Mouse (Mus musculus) heart, embryonic 11.5 days (tissue): Measurements from ENCODE around the gene Mterf1b. TPM values are rescaled to one million over a fixed set of nuclear protein-coding genes. Genes with fewer than 3 reads are reported as not detected.
"Not testable (repeated sequence)": the region's sequence is repeated elsewhere in the genome, so short reads cannot be mapped to it uniquely, and the experiment has no call there.

Source experiments
- ATAC-seq: fragments of 200-750 bp; cut with Nextera tagmentation; replicated peaks from 2 replicates; pipeline ENCODE4 v1.8.0; 2017; ENCODE audit warnings: moderate library complexity; ENCODE audit not compliant: insufficient number of reproducible peaks, low FRiP score, low TSS enrichment
- H3K27ac ChIP-seq: fragments of 300-500 bp; sonication (generic); 2 replicates; pipeline ENCODE4 v1.5.1; 2014; ENCODE audit warnings: mild to moderate bottlenecking, low read depth, low read length
- H3K27me3 ChIP-seq: fragments of 300-500 bp; sonication (generic); 2 replicates; pipeline ENCODE4 v1.6.1; 2014; ENCODE audit warnings: mild to moderate bottlenecking, low read length, mixed read lengths; ENCODE audit not compliant: control insufficient read depth, insufficient read depth
- H3K36me3 ChIP-seq: fragments of 300-500 bp; sonication (generic); 2 replicates; pipeline ENCODE4 v1.6.1; 2014; ENCODE audit warnings: mild to moderate bottlenecking, low read length, moderate library complexity, mixed read lengths; ENCODE audit not compliant: control insufficient read depth, insufficient read depth
- H3K4me1 ChIP-seq: fragments of 300-500 bp; sonication (generic); 2 replicates; pipeline ENCODE4 v1.6.1; 2014; ENCODE audit warnings: low read length; ENCODE audit not compliant: control insufficient read depth, insufficient read depth
- H3K4me2 ChIP-seq: fragments of 300-500 bp; sonication (generic); 2 replicates; pipeline ENCODE4 v1.6.1; 2014; ENCODE audit warnings: mild to moderate bottlenecking, moderate library complexity
- H3K4me3 ChIP-seq: fragments of 300-500 bp; sonication (generic); 2 replicates; pipeline ENCODE4 v1.5.1; 2014; ENCODE audit warnings: low read depth, low read length
- H3K9ac ChIP-seq: fragments of 300-500 bp; sonication (generic); 2 replicates; pipeline ENCODE4 v1.6.1; 2014; ENCODE audit warnings: mild to moderate bottlenecking, low read depth, low read length, moderate library complexity
- H3K9me3 ChIP-seq: fragments of 300-500 bp; sonication (generic); replicated peaks from 2 replicates; pipeline ENCODE4 v1.6.1; 2016; ENCODE audit warnings: low read length; ENCODE audit not compliant: control insufficient read depth
- WGBS: fragments of 180-500 bp; shearing (Covaris S2); extraction: QIAGEN DNeasy Blood & Tissue Kit; methylation state at CpG from one replicate; pipeline ENCODE4 v1.1.7; 2014; ENCODE audit not compliant: insufficient replicate concordance; 5-methylcytosine and 5-hydroxymethylcytosine counted together
- polyA plus RNA-seq: library from polyadenylated mRNA; unstranded; fragments of >200 nt; fragmentation: Nextera tagmentation; extraction: Ambion mirVana; gene quantifications from 2 replicates; pipeline ENCODE4 v1.2.1, GENCODE M21; 2014

Gene Mterf1b
- polyA plus RNA-seq, 1 experiment from 2014 or later, result 2.4 TPM

- Histone ChIP-seq H3K9ac (no peak overlapping the region), H3K27me3 (no peaks in the 10 kb centered on the region), H3K27ac (no peak overlapping the region), H3K9me3 (peaks cover 3% of the 10 kb centered on the region; the same call in 1 of the 2 replicates), H3K4me2 (no peak overlapping the region), H3K4me1 (no peaks in the 10 kb centered on the region), H3K36me3 (no peaks in the 10 kb centered on the region), H3K4me3 (no peak overlapping the region)
- no peak for ATAC-seq
- WGBS, result 52% methylated on average over 4 of the region's 4 CpGs
Observed at GRCm38 (mm10) chr5:4186815-4187214, 5.4 kb upstream of the Mterf1b start.

- Histone ChIP-seq H3K9ac (peak overlapping the region; percentile 0; the same call in 1 of the 2 replicates), H3K4me2 (peak overlapping the region; percentile 59), H3K4me3 (peak overlapping the region; percentile 35)
- H3K27ac ChIP-seq, H3K9me3 ChIP-seq, H3K36me3 ChIP-seq, H3K27me3 ChIP-seq, H3K4me1 ChIP-seq: not testable (repeated sequence)
- peak; percentile 64 for ATAC-seq
- WGBS, result 10% methylated on average over 12 of the region's 27 CpGs
Observed at GRCm38 (mm10) chr5:4192481-4193246, 497 bp downstream of the Mterf1b start.

- Histone ChIP-seq H3K27me3 (no peaks in the 10 kb centered on the region), H3K9ac (no peak overlapping the region), H3K9me3 (peaks cover 3% of the 10 kb centered on the region; the same call in 1 of the 2 replicates), H3K4me3 (peak overlapping the region; percentile 35), H3K36me3 (no peaks in the 10 kb centered on the region), H3K4me2 (peak overlapping the region; percentile 59), H3K27ac (no peak overlapping the region), H3K4me1 (0 out of 2 replicates have a peak, but pooled peaks cover 2% of the 10 kb centered on the region)
- no peak for ATAC-seq
- 67% methylated on average over 5 of the region's 5 CpGs for WGBS
Observed at GRCm38 (mm10) chr5:4193247-4193628, 1.1 kb downstream of the Mterf1b start.

GRCm38 (mm10) chr5:4194166-4194565 is 2.0 kb downstream of the Mterf1b start:
- WGBS, result 84% methylated on average over 1 of the region's 1 CpGs
- ATAC-seq, result no peak

GRCm38 (mm10) chr5:4195086-4195485 is 2.9 kb downstream of the Mterf1b start:
- WGBS, result 61% methylated on average over 1 of the region's 1 CpGs
- ATAC-seq, result no peak

More at GRCm38 (mm10) chr5:4194166-4194565, 2.0 kb downstream of the Mterf1b start:
- H3K4me1 ChIP-seq, result 0 out of 2 replicates have a peak, but pooled peaks cover 2% of the 10 kb centered on the region
- no peak overlapping the region for H3K4me2 ChIP-seq
- no peak overlapping the region for H3K27ac ChIP-seq
- H3K4me3 ChIP-seq, result no peak overlapping the region
- peaks cover 3% of the 10 kb centered on the region; the same call in 1 of the 2 replicates for H3K9me3 ChIP-seq
- H3K9ac ChIP-seq, result no peak overlapping the region
- no peaks in the 10 kb centered on the region for H3K27me3 ChIP-seq
- no peaks in the 10 kb centered on the region for H3K36me3 ChIP-seq

GRCm38 (mm10) chr5:4201368-4201767 is 9.2 kb downstream of the Mterf1b start:
- H3K9me3 ChIP-seq, result no peaks in the 10 kb centered on the region
- no peak overlapping the region for H3K4me2 ChIP-seq
- ATAC-seq, result no peak
- no peaks in the 10 kb centered on the region for H3K36me3 ChIP-seq
- H3K9ac ChIP-seq, result no peak overlapping the region
- no peak overlapping the region for H3K4me3 ChIP-seq
- H3K27me3 ChIP-seq, result no peaks in the 10 kb centered on the region
- H3K4me1 ChIP-seq, result no peaks in the 10 kb centered on the region
- H3K27ac ChIP-seq, result no peak overlapping the region

More at GRCm38 (mm10) chr5:4195086-4195485, 2.9 kb downstream of the Mterf1b start:
- H3K4me3 ChIP-seq, result no peak overlapping the region
- no peaks in the 10 kb centered on the region for H3K36me3 ChIP-seq
- H3K27me3 ChIP-seq, result no peaks in the 10 kb centered on the region
- H3K4me1 ChIP-seq, result 0 out of 2 replicates have a peak, but pooled peaks cover 2% of the 10 kb centered on the region
- H3K9me3 ChIP-seq, result peaks cover 3% of the 10 kb centered on the region; the same call in 1 of the 2 replicates
- no peak overlapping the region for H3K4me2 ChIP-seq
- H3K9ac ChIP-seq, result no peak overlapping the region
- no peak overlapping the region for H3K27ac ChIP-seq

- not testable (repeated sequence) for H3K4me1 ChIP-seq, H3K36me3 ChIP-seq, H3K4me2 ChIP-seq, H3K9me3 ChIP-seq, ATAC-seq, H3K27me3 ChIP-seq, H3K9ac ChIP-seq, H3K27ac ChIP-seq, H3K4me3 ChIP-seq
- WGBS, result 94% methylated on average over 19 of the region's 19 CpGs
Observed at GRCm38 (mm10) chr5:4202276-4202810, 10.2 kb downstream of the Mterf1b start.

GRCm38 (mm10) chr5:4210082-4210481 is 17.9 kb downstream of the Mterf1b start:
- not testable (repeated sequence) for H3K4me2 ChIP-seq, H3K9me3 ChIP-seq, H3K27me3 ChIP-seq, H3K4me1 ChIP-seq, H3K36me3 ChIP-seq, ATAC-seq, H3K27ac ChIP-seq, H3K9ac ChIP-seq, H3K4me3 ChIP-seq
- WGBS, result 60% methylated on average over 2 of the region's 3 CpGs
